Mouse (Mus musculus) monocyte, adult 2 months (primary cell): ENCODE measurements around the gene Il23r.

Source experiments
- DNase-seq, 2 experiments: peaks; one replicate each; pipeline ENCODE4 v3.0.0; 2022; ENCODE audit warnings: low spot score in 2 of 2, low read depth in 1 of 2

Il23r gene

DNA sequence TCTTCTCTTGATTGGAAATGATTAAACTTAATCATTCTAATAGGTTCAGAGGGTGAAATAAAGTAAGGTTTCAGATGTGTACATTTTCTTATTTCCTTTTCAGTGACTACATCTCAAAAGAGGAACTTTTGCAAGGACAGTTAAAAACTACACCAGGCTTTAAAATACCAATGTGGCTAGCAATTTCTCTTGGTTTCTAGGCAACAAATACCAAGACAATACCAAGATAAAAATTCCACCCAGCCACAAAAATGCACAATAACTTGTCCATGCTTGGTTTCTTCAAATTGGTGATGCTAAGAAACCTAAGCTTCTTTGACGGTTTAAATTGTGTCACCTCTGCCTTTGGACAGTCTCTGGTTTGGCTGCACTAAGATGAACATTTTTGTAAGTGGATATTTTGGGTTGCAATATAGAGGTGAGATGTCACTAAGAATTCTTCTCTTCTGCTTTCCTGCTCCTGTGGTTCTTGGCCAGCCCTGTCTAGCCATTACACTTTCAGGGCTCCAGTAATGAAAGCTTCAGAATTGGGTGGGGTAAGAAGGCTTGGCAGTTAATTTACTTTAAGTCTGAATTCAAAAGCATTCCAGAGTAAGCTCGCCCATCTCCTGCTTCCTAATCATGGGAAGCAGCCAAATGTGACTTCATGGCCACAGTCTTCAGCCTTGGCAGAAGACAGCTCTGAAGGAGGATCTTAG lies 56.8 kb downstream of the Il23r start:
- DNase-seq: no peak

DNA sequence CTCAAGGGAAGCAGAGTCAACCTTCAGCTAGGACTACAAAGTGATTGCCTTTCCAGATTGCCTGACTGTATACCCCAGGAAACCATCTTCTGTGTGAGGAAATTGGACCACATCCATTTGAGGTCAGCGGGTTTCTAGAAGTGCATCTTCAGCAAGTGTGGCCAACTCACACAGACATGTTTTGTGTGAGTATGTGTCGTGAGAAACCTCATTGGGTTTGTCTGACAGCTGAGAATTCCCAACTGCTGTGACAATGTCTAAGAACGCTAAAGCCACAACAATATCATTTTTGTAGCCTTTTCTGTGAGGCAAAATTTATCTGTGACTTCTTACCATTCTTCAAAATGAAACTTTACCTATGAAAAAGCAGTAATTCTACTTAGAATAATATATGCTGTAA lies 59.8 kb downstream of the Il23r start:
- DNase-seq: no peak

DNA sequence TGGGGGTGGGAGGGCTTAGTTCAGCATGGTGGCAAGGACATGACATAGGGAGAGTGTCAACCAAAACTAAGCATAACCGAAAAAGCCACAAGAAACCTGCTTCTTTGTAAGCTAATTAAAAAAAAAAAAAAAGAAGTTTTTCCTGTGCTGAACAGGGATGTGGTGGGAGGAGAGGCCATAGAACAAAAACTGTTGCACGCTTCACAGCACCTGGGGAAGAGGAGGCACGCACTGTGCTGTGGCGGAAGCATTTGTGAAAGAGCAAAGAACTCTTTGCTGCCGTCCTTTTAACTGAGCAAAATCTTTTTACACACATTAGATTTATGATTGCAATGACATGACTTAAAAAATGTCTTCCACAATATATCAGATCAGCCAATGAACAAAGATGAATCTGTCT lies 69.9 kb downstream of the Il23r start:
- DNase-seq: no peak

DNA sequence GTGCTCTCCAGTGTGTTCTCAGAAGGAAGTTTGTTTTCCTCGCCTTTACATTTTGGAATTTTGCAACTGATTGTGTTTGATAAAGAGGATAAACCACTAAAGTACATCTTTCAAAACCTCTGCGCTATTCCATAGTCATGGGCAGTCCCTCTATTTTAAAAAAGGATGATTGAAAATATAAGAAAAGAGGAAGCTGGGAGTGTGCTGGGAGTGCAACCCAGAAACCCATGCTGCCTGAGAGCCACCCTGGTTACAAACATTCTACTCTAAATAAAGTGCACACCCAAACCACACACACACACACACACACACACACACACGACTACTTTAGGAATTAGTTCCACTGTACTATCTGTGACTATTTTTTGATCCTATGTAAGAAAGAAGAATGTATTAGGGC lies 75.1 kb downstream of the Il23r start:
- no peak for DNase-seq

DNA sequence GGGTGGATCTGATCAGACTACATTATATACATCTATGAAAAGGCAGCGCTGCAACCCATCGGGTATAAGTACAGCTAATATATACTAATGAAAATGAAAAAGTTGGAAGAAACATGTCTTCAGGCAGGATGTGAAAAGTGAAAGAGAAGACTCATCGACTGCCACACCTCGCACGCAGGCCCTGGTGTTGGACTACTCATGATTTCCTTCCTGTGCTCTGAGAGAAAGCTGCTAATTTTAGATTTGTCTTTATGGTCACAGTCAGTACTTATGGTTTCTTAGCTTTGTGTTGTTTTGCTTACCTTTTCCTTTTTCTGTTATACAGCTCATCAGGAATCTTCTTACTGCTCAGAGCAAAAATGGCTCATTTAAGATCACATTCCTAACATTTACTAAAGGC lies 76.4 kb downstream of the Il23r start:
- DNase-seq: no peak

DNA sequence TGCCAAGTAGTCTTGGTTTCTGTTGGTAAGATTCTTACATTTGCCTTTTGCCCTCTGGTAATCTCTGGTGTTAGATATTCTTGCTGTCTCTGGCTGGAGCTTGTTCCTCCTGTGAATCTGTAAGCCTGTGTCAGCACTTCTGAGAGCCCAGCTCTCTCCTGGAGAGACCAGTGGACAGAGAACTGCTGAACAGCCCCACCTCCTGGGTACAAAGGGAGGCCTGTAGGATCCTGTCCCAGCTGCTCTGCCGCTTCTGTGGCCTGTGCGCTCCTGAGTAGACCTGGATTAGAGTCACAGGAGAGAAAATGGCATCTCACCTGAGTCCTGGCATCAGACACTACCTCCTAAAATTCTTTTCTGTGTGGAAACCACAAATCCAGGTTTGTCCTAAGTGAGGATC lies 78.3 kb downstream of the Il23r start:
- no peak for DNase-seq

DNA sequence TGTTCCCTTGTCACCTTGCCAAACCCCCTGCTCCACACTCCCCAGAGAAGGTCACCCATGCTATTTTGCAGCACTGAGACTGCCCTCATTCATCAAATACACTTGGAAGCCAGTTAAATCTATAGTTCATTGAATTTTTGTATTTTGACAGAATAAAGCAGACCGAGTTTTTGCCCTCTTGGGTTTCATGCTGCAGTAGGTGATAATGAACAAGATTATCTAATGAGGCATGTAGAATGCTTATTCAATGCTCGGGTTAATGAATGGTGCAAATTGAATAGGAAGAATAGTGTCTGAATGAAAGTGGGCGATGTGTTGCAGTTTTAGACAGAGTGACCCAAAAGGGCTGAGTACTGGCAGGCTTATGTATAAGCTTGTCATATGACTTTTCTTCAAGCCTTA lies 86.4 kb downstream of the Il23r start:
- no peak for DNase-seq

DNA sequence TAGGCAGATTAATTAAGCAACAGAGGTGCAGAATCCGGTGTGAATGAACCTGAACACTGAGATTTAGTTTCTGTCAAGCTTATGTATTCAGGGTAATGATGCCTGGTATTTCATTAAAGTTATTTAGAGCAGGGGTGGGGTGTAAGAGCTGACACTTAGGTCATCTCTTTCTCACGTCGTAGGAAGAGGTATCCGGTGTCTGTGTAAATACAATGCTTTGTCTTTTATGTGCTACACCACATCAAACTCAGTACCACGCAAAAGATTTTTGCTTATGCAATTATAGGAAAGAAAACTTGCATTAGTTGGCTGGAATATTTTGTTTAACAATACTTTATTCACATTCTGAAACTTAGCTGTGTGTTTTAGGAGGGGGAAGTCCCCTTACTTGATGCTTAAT lies 92.1 kb downstream of the Il23r start:
- DNase-seq: no peak

DNA sequence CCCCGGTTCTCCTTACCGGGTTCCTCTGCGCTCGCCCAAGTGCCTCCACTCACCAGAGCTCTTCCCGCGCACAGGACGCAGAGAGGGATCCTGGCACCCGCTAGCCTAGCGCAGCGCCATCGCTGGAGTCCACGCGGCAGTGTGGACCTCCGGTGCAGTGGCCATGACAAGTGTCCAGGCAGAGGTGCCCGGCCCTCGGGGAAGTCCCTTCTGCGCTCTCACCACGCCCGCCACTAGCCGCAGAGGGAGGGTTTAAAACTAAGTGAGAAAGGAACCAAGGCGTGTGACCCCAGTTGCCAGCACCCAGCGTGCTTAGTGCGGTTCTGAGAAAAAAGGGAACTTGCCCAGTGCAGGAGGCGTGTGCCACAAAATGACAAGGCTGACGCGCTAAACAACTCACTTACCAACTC lies 115.7 kb downstream of the Il23r start, which contains the start of gene Il12rb2:
TSS of gene Il12rb2 (minus strand) at position 207 of the 410 bp plus-strand sequence.
- DNase-seq: peak; percentile 62 to 75
